Mouse (Mus musculus): Measurements from ENCODE around the gene Ptx4.

- TF ChIP-seq TAL1 (IDR thresholded peaks at IDR 0.05; ENCODE audit: low read length), result no peak
- TF ChIP-seq GATA1 (IDR thresholded peaks at IDR 0.05; ENCODE audit: low read length), result no peak
Measured at GRCm38 (mm10) chr17:25080960-25081381, 39.6 kb upstream of the Ptx4 start.
